In genomic region chr17:36315041-36315688, GRCm38 (mm10) we compare ENCODE assay signal across 8 mouse cellular contexts. TPM values are rescaled to one million over a fixed set of nuclear protein-coding genes. Genes with fewer than 3 reads are reported as not detected.
DNase-seq lines count a peak whose midpoint lies in the region; ATAC-seq lines count a peak whose summit lies in the region.

No protein-coding gene starts in this region.

- ATAC-seq in intestine, embryonic 16.5 days: peak; percentile 67
- peak; percentile 86 for ATAC-seq in megakaryocyte, adult 5-6 weeks (ENCODE audit: poor library complexity, severe bottlenecking)

- peak overlapping the region; percentile 53 for H3K4me3 ChIP-seq in intestine, embryonic 16.5 days (ENCODE audit: low read length)

- under 1% methylated on average over 19 of the region's 19 CpGs for WGBS in intestine, embryonic 16.5 days

- H3K27ac ChIP-seq in intestine, embryonic 16.5 days (ENCODE audit: low read length): no peak overlapping the region

- no peaks in the 10 kb centered on the region for H3K27me3 ChIP-seq in intestine, embryonic 16.5 days (replicated peaks; ENCODE audit: control insufficient read depth, insufficient read depth, low read length)

- DNase-seq in adrenal gland, adult 18-20 months (ENCODE audit: low spot score in 2 of 2): peak; percentile 28 to 44
- peak; percentile 90 for DNase-seq in cerebellum, postnatal 25 days
- peak; percentile 6 for DNase-seq in gastrocnemius, postnatal 14 days
- peak; percentile 60 to 62 for DNase-seq in left cerebral cortex, postnatal 10 days (ENCODE audit: extremely low spot score in 1 of 2, low spot score in 2 of 2)
- DNase-seq in retina, postnatal 7 days (ENCODE audit: low read depth, low spot score): peak; percentile 48
- peak; percentile 13 for DNase-seq in yolk sac, embryonic 10.5 days (ENCODE audit: low spot score)

- H3K9me3 ChIP-seq in intestine, embryonic 16.5 days (ENCODE audit: control insufficient read depth, low read length): no peaks in the 10 kb centered on the region

- peak overlapping the region; percentile 62 for H3K9ac ChIP-seq in intestine, embryonic 16.5 days (ENCODE audit: low read depth, low read length)

- intact Hi-C loops in gastrocnemius, postnatal 14 days (cut with DNase I; ENCODE audit: low total_unique reads): no loop called here
- intact Hi-C loops in left cerebral cortex, postnatal 10 days (cut with DNase I): no loop called here

- peak overlapping the region; percentile 67 for H3K4me2 ChIP-seq in intestine, embryonic 16.5 days (ENCODE audit: low read depth, low read length)

- H3K36me3 ChIP-seq in intestine, embryonic 16.5 days (ENCODE audit: control insufficient read depth, insufficient read depth, low read length): no peaks in the 10 kb centered on the region

- no peaks in the 10 kb centered on the region; the same call in 1 of the 2 replicates for H3K4me1 ChIP-seq in intestine, embryonic 16.5 days (ENCODE audit: control insufficient read depth, insufficient read depth, low read length)

RNA-seq across cellular contexts. Expression of gene H2-M10.1, which starts 10.8 kb away (rescaled TPM):
- total RNA-seq in adrenal gland, adult 18-20 months (2021): not detected
- not detected for total RNA-seq in gastrocnemius, postnatal 14 days (2021)
- polyA plus RNA-seq in intestine, embryonic 16.5 days (2015; fragmentation: Nextera tagmentation; extraction: Ambion mirVana): not detected in 2 replicates
- total RNA-seq in left cerebral cortex, postnatal 10 days (2021): not detected
- not detected in 2 replicates for total RNA-seq in megakaryocyte, adult 5-6 weeks (2015)
- total RNA-seq in megakaryocyte, adult 5-6 weeks (2017): not detected in 2 replicates

RNA-seq across cellular contexts. Expression of gene H2-M10.2, which starts 28.9 kb away (rescaled TPM):
- not detected for total RNA-seq in adrenal gland, adult 18-20 months (2021)
- total RNA-seq in gastrocnemius, postnatal 14 days (2021): not detected
- not detected in 2 replicates for polyA plus RNA-seq in intestine, embryonic 16.5 days (2015; fragmentation: Nextera tagmentation; extraction: Ambion mirVana)
- not detected for total RNA-seq in left cerebral cortex, postnatal 10 days (2021)
- total RNA-seq in megakaryocyte, adult 5-6 weeks (2015): not detected in 2 replicates
- not detected in 2 replicates for total RNA-seq in megakaryocyte, adult 5-6 weeks (2017)

RNA-seq across cellular contexts. Expression of gene Trim39, which starts 43.1 kb away (rescaled TPM):
- 10 to 100 TPM; 21.3 to 21.5 TPM for total RNA-seq in adrenal gland, adult 18-20 months (2021)
- total RNA-seq in gastrocnemius, postnatal 14 days (2021): 1 to 10 TPM; 3.1 to 4.1 TPM
- 9.7 and 10.6 TPM in 2 replicates for polyA plus RNA-seq in intestine, embryonic 16.5 days (2015; fragmentation: Nextera tagmentation; extraction: Ambion mirVana)
- 10 to 100 TPM; 18.9 to 19.7 TPM for total RNA-seq in left cerebral cortex, postnatal 10 days (2021)
- 9.6 and 12.0 TPM in 2 replicates for total RNA-seq in megakaryocyte, adult 5-6 weeks (2015)
- total RNA-seq in megakaryocyte, adult 5-6 weeks (2017): 18.2 and 18.5 TPM in 2 replicates

RNA-seq across cellular contexts. Expression of gene H2-M10.3, which starts 53.1 kb away (rescaled TPM):
- not detected for total RNA-seq in adrenal gland, adult 18-20 months (2021)
- not detected for total RNA-seq in gastrocnemius, postnatal 14 days (2021)
- not detected in 2 replicates for polyA plus RNA-seq in intestine, embryonic 16.5 days (2015; fragmentation: Nextera tagmentation; extraction: Ambion mirVana)
- total RNA-seq in left cerebral cortex, postnatal 10 days (2021): not detected
- not detected in 2 replicates for total RNA-seq in megakaryocyte, adult 5-6 weeks (2015)
- total RNA-seq in megakaryocyte, adult 5-6 weeks (2017): not detected in 2 replicates

RNA-seq across cellular contexts. Expression of gene Rpp21, which starts 57.3 kb away (rescaled TPM):
- total RNA-seq in adrenal gland, adult 18-20 months (2021): 10 to 100 TPM; 38.5 to 39.4 TPM
- total RNA-seq in gastrocnemius, postnatal 14 days (2021): 10 to 100 TPM; 22.5 to 23.4 TPM
- 129 and 139 TPM in 2 replicates for polyA plus RNA-seq in intestine, embryonic 16.5 days (2015; fragmentation: Nextera tagmentation; extraction: Ambion mirVana)
- 10 to 100 TPM; 43.0 to 51.8 TPM for total RNA-seq in left cerebral cortex, postnatal 10 days (2021)
- 77.4 and 79.9 TPM in 2 replicates for total RNA-seq in megakaryocyte, adult 5-6 weeks (2015)
- 54.1 and 74.4 TPM in 2 replicates for total RNA-seq in megakaryocyte, adult 5-6 weeks (2017)

Comparison
In these comparisons a context has a peak if more than half of its experiments do, and no peak if none do; other contexts are left out.
1. DNase-seq: peak in every context shown above with its lines; median percentile 90 in cerebellum, postnatal 25 days; 61 in left cerebral cortex, postnatal 10 days; 48 in retina, postnatal 7 days; 36 in adrenal gland, adult 18-20 months; 13 in yolk sac, embryonic 10.5 days; 6 in gastrocnemius, postnatal 14 days.